Mouse (Mus musculus) activated CD4-positive, CD25-positive, alpha-beta regulatory T cell, adult 4 months (primary cell): ENCODE measurements around the gene Vmn2r100. TPM values are rescaled to one million over a fixed set of nuclear protein-coding genes. Genes with fewer than 3 reads are reported as not detected.

Experiments used
- ATAC-seq: one replicate; pipeline ENCODE4 v1.8.0; 2017
- polyA plus RNA-seq, 2 experiments: library from polyadenylated mRNA; unstranded; fragments of 100-300 nt; shearing (Covaris generic); gene quantifications; one replicate each; pipeline ENCODE4 v1.2.1; 2017

Vmn2r100 gene
- under 1 TPM; 0.22 to 0.65 TPM for polyA plus RNA-seq

DNA sequence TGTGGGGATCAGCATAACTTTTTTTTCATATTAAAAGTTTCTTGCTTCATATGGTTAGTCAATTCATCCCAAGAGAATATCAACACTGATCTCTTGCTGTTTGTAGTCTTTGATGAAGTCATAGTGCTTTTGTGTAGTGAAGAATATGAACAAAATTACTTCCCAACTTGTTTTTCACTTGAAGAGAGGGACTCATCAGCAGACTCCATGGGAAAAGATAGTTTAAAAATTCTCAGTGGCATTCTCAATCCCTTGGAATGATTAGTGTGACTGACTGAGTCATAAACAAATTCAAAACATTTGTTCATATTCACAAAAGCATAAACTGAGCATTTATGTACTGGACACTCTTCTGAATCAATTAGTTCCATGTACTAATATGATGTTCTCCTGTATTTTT lies at the start of gene Vmn2r100:
Gene Vmn2r100, plus strand, starts transcription at position 301 of the 400 bp plus-strand sequence.
- no peak for ATAC-seq

DNA sequence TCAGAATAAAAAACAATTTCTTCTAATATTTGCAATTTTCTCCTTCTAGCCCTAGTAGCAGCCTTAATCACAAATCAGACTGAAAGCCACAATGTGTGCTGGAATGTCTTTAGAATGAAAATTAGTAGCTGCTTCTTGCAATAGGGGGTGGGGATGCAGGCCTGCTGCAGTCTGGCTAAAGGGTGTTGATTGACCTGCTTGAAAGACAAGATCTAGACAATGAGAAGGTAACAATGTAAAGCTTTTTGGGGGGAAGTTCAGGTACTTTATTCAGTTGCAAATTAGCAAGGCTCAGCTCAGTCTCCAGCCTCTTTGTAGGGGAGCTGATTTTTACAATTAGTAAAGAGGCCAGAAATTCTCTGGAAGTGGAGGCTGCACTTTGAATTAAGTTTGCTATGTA lies 21.7 kb upstream of the Vmn2r100 start:
- no peak for ATAC-seq

DNA sequence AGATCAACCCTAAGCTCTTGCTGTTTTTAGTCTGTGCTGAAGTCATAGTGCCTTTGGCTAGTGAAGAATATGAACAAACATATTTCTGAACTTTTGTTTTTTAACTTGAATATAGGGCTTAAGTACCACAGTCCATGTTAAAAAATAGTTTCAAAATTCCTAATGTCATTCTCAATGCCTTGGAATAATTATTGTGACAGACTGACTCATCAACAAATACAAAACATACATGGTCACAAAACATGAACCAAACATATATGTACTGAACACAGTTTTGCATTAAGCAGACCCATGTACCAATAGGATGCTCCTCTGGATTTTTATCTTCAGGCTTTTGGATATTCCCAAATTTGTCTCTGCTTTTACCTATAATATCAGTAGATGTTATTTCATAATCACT lies 72.4 kb downstream of the Vmn2r100 start, which contains the start of gene Vmn2r101:
Gene Vmn2r101, plus strand, starts transcription at position 301 of the 400 bp plus-strand sequence.
- ATAC-seq = no peak

Other genes with a start within 250 kb of the Vmn2r100 start
- under 1 TPM; 0.05 to 0.12 TPM for gene Vmn2r99, start 142.8 kb upstream of the Vmn2r100 start, polyA plus RNA-seq
- gene Vmn2r101, start 72.5 kb downstream of the Vmn2r100 start, polyA plus RNA-seq = not detected
- not detected for gene Vmn2r102, start 155.6 kb downstream of the Vmn2r100 start, polyA plus RNA-seq